Mouse (Mus musculus): ENCODE results near the gene Klk12.

Gene Klk12

DNA sequence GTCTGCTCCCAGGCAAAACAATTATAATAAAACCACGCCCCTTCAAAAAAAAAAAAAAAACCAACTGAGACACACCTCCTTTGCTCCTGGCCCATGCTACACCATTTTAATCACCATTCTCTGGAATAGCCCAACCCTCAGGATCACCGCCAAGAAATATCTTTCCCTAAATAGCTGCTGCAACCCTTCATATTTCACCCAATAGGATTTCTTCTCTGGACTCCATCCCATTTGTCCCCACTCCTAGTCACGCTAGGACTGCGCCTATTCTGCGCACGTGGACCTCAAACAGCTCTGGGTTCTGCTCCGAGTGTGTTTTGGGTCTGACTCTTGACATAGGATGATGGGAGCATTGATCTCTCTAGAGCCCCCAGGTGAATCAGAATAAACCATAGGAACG, 27.7 kb downstream of the Klk12 start:
- DNase-seq (ENCODE audit: low spot score) = no peak

DNA sequence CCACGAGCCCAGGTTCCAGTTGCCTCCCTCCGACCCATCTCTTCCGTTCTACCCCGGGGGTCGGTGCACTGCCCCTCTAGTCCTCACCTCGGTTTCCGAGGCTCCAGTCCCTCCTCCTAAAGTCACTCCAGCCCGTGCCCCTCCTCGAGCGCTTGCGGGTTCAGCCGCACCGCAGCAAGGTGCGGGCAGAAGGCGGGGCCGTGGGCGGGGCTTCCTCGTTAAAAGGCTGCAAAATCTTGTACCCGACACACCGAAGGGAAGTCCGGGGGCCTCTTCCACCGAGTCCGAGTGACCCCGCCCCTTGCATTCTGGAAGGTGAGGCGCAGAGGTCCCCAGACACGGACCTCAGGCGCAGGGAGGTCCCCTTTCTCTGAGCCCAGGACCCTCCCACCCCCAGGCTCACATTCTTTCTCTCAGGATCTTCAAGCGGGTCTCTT, 28.7 kb downstream of the Klk12 start, which contains the start of gene Klk8:
Klk8 (plus strand) TSS at position 245 of the 437 bp plus-strand sequence.
- no peak for DNase-seq (ENCODE audit: low spot score)

DNA sequence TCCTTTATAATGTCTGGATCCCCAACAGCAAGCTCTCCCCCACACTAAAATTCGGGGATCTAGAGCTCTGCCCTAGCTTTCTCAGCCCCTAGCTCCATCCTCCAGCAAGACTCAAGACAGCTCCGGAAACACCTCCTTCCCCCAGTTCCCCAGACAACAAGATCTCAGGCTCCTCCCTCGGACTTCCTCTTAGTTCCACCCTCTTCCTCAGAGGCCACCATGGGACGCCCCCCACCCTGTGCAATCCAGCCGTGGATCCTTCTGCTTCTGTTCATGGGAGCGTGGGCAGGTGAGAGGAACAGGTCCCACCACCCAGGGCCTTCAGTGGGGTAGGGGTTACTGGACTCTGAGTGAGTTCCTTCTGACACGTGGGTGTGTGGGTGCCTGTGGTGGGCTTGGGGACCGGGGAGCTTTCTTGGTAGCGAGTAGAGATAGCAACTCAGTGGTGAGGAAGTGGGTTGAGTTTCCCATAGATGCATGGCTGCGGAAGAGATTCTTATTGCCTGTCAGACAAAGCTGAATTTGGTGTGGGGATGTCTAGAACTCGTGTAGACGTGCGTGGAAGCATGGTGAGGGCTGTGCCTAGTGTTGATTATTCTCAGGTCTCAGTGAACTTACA, 29.3 kb downstream of the Klk12 start:
- no peak for DNase-seq (ENCODE audit: low spot score)

DNA sequence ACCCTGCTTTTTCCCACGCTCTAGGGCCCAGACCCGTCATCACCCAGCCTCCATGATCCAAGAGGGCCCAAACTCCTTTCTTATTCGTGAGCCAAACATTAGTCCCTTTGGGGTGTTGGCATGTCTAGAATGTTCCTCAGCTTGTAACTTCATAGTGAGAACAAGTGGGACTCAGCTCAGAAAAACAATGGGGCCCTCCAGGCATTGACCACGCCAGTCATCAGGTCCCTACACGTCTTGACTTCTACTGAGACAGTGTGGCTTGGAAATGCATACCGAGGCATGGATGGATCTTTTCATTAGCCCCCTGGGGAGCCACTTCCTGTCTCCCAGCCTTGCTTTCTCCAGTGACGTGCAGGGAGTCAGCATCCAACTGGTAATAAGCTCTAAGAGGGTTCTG, 31.2 kb downstream of the Klk12 start:
- no peak for DNase-seq (ENCODE audit: low spot score)

DNA sequence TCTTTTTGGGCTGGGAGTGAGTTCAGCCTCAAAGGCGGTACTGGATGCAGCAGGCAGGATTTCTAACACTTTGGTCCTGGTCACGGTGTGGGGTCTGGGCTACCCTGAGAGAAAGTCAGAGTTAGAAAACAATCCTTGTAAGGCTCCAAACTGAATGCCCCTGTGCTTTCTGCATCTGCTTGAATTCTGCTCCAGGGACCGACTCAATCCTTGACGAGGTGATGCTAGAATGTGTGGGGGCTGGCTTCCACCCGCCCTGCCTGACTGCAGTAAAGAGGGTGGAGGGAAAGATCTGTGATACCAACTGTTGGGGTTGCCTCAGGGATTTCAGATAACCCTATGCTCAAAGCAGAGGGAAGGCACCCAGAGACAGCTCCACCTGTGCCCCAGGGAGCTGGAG, 42.3 kb downstream of the Klk12 start, which contains the start of gene Klk7:
Klk7 (plus strand) TSS at position 301 of the 400 bp plus-strand sequence.
- no peak for DNase-seq (ENCODE audit: low spot score)

DNA sequence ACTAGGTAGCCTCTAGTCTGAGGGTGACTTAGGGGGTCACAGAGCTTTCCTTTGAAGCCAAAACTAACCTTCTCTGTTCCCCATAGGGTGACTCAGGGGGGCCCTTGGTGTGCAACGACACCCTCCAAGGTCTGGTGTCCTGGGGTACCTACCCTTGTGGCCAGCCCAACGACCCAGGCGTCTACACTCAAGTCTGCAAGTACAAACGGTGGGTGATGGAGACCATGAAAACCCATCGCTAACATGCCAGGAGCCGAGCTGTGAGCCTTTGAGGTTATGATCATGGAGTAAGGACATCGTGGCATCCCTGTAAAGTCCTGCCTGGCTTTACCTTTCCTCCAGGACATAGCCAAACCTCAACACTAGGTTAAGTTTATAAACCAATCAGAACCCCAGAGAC, 46.5 kb downstream of the Klk12 start:
- no peak for DNase-seq (ENCODE audit: low spot score)

DNA sequence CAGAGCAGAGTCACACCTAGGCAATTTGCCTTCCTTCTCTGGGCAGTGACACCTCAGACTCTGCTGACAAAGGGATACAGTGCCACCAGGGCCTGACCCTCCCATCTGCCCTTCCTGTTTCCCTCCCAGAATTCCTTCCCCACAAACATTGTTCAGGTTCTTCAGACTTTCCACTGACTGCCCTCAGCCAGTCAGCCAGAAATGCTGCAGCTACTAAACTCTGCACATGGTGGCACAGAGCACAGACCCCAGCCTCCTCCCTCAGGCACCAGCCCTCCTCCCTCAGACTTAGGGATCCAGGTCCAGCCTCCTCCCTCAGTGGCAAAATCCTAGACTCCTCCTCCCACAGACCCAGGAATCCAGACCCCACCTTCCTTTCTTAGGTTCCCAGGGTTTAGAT, 48.0 kb downstream of the Klk12 start:
- no peak for DNase-seq (ENCODE audit: low spot score)

DNA sequence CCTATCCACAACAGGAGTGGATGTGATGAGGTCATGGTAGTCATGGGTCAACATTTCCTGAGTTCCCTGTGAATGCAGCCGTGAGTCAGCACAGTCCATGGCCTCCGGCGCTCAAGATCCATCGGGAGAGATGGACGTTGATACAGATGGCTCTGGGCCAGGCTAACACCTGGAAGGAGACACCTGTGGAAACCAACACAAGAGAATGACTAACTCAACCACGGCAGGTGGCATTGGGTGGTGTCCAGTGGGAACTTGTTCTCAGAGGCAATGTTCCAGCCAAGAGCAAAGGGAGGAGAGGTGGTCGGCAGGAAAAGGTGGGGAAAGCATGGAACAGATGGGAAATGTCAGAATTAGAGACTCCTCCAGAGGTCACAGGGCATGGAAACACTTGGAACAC, 52.9 kb downstream of the Klk12 start:
- DNase-seq (ENCODE audit: low spot score) = no peak

Data from spleen, adult 12 weeks (tissue).